Mouse (Mus musculus): ENCODE results near the gene Tmem108. TPM values are rescaled to one million over a fixed set of nuclear protein-coding genes. Genes with fewer than 3 reads are reported as not detected.

The Tmem108 gene
- polyA plus RNA-seq, 1 experiment from 2014 or later = 1.2 TPM

DNA sequence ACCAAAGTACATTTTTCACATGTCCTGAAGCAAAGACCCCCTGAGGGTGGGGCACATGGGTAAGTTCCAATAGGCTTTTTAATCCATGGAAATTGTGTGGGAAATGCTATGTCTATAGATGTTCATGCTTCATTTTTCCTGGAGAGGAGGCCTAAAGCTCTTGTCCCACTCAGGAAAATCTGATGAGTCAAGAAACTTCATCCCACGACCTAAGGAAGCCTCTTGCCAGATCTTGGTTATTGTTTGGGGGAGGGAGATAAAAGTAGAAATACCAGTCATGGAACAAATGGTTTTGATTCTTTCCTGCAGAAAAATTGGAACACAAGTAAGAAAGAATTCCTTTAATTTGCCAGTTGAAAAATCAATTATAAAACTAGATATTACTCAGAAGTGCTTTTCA is 16.5 kb upstream of the Tmem108 start:
- no peak overlapping the region for H3K9ac ChIP-seq (replicated peaks)
- DNase-seq (no peak), ATAC-seq (no peak)
- H3K27ac ChIP-seq (ENCODE audit: low read depth) = no peak overlapping the region
- H3K27me3 ChIP-seq (ENCODE audit: insufficient read depth, low read length) = no peaks in the 10 kb centered on the region
- H3K4me2 ChIP-seq (ENCODE audit: low read depth, low read length) = no peak overlapping the region
- WGBS (ENCODE audit: insufficient replicate concordance) = 44% methylated on average over 1 of the region's 1 CpGs
- H3K36me3 ChIP-seq (replicated peaks; ENCODE audit: insufficient read depth, low read length) = no peaks in the 10 kb centered on the region
- no peak overlapping the region for H3K4me3 ChIP-seq (ENCODE audit: low read depth, low read length)
- no peaks in the 10 kb centered on the region for H3K4me1 ChIP-seq (ENCODE audit: insufficient read depth)
- TF ChIP-seq CTCF (IDR thresholded peaks at IDR 0.05; ENCODE audit: low read depth) = no peak
- TF ChIP-seq EP300 (IDR thresholded peaks at IDR 0.05; ENCODE audit: low read depth) = no peak
- no peaks in the 10 kb centered on the region for H3K9me3 ChIP-seq (ENCODE audit: low read length)

DNA sequence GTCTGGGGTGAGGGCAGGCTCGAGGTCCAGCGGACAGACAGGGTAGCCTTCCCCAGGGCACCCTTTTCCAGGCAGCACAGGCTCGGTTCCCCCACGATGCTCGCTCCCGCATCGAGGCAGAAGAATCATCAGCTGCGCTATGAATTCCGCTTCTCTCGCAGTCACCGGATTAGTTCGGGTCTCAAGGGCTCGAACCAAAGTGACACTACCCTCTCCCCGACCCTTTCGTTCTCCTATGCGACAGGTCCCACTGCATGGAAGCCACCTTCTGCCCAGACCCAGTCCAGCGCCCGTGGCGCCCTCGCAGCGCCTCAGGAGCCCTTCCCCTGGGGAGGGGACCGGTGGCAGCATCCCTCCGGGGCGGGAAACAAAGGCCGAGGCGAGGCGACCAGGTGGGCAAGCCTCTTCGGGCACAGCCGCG is 476 bp downstream of the Tmem108 start:
- Histone ChIP-seq H3K9ac (replicated peaks) (peak overlapping the region; percentile 28), H3K9me3 (ENCODE audit: low read length) (no peaks in the 10 kb centered on the region), H3K4me1 (ENCODE audit: insufficient read depth) (peaks cover 11% of the 10 kb centered on the region; the same call in 1 of the 2 replicates), H3K4me3 (ENCODE audit: low read depth, low read length) (peak overlapping the region; percentile 52), H3K27ac (ENCODE audit: low read depth) (no peak overlapping the region), H3K4me2 (ENCODE audit: low read depth, low read length) (peak overlapping the region; percentile 78), H3K27me3 (ENCODE audit: insufficient read depth, low read length) (peaks cover 40% of the 10 kb centered on the region), H3K36me3 (replicated peaks; ENCODE audit: insufficient read depth, low read length) (no peaks in the 10 kb centered on the region)
- under 1% methylated on average over 29 of the region's 30 CpGs for WGBS (ENCODE audit: insufficient replicate concordance)
- ATAC-seq = peak; percentile 46; the same call in 1 of the 2 replicates
- TF ChIP-seq EP300 (IDR thresholded peaks at IDR 0.05; ENCODE audit: low read depth) = no peak
- TF ChIP-seq CTCF (IDR thresholded peaks at IDR 0.05; ENCODE audit: low read depth) = no peak
- no peak for DNase-seq

DNA sequence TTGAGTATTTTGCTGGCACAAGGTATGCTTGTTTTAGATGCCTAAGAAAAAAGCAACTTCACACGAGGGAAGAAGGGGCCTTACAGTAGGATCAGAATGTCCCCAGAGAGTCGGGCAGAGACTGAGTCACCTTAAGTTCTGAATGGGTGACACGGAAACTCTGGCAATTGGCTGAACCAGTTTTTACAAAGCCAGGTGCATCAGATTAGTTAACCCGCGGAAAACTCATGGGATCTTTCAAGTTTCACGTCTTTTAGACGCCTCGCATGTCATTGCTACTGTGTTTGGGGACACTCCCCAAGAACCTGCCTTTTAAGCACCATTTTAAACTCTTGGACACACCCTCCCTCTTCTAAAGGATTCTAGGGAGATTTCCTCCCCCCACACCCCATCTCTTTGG is 1.3 kb downstream of the Tmem108 start:
- Histone ChIP-seq H3K27ac (ENCODE audit: low read depth) (no peak overlapping the region), H3K4me2 (ENCODE audit: low read depth, low read length) (0 out of 2 replicates have a peak overlapping the region, but pooled peaks have one; percentile 78), H3K36me3 (replicated peaks; ENCODE audit: insufficient read depth, low read length) (no peaks in the 10 kb centered on the region), H3K9me3 (ENCODE audit: low read length) (no peaks in the 10 kb centered on the region), H3K27me3 (ENCODE audit: insufficient read depth, low read length) (peaks cover 40% of the 10 kb centered on the region), H3K4me3 (ENCODE audit: low read depth, low read length) (no peak overlapping the region), H3K4me1 (ENCODE audit: insufficient read depth) (peaks cover 11% of the 10 kb centered on the region; the same call in 1 of the 2 replicates), H3K9ac (replicated peaks) (no peak overlapping the region)
- WGBS (ENCODE audit: insufficient replicate concordance) = 28% methylated on average over 8 of the region's 8 CpGs
- TF ChIP-seq CTCF (IDR thresholded peaks at IDR 0.05; ENCODE audit: low read depth) (no peak), EP300 (IDR thresholded peaks at IDR 0.05; ENCODE audit: low read depth) (no peak)
- ATAC-seq (no peak), DNase-seq (no peak)

- Histone ChIP-seq H3K27me3 (ENCODE audit: insufficient read depth, low read length) (peaks cover 40% of the 10 kb centered on the region), H3K9me3 (ENCODE audit: low read length) (no peaks in the 10 kb centered on the region), H3K36me3 (replicated peaks; ENCODE audit: insufficient read depth, low read length) (no peaks in the 10 kb centered on the region), H3K9ac (replicated peaks) (no peak overlapping the region), H3K4me3 (ENCODE audit: low read depth, low read length) (no peak overlapping the region), H3K4me1 (ENCODE audit: insufficient read depth) (peaks cover 11% of the 10 kb centered on the region; the same call in 1 of the 2 replicates), H3K4me2 (ENCODE audit: low read depth, low read length) (no peak overlapping the region), H3K27ac (ENCODE audit: low read depth) (no peak overlapping the region)
- no peak for TF ChIP-seq EP300 (IDR thresholded peaks at IDR 0.05; ENCODE audit: low read depth)
- no peak for TF ChIP-seq CTCF (IDR thresholded peaks at IDR 0.05; ENCODE audit: low read depth)
- DNase-seq (no peak), ATAC-seq (no peak)
- 36% methylated on average over 9 of the region's 9 CpGs for WGBS (ENCODE audit: insufficient replicate concordance)
Observed at GRCm38 (mm10) chr9:103759829-103760228, 1.8 kb downstream of the Tmem108 start.

GRCm38 (mm10) chr9:103758930-103759695 is 2.5 kb downstream of the Tmem108 start:
- ATAC-seq = peak; percentile 46; the same call in 1 of the 2 replicates
- peaks cover 40% of the 10 kb centered on the region for H3K27me3 ChIP-seq (ENCODE audit: insufficient read depth, low read length)
- 22% methylated on average over 20 of the region's 20 CpGs for WGBS (ENCODE audit: insufficient replicate concordance)

GRCm38 (mm10) chr9:103758246-103758645 is 3.4 kb downstream of the Tmem108 start:
- Histone ChIP-seq H3K4me2 (ENCODE audit: low read depth, low read length) (no peak overlapping the region), H3K36me3 (replicated peaks; ENCODE audit: insufficient read depth, low read length) (no peaks in the 10 kb centered on the region), H3K27ac (ENCODE audit: low read depth) (no peak overlapping the region), H3K9ac (replicated peaks) (no peak overlapping the region), H3K27me3 (ENCODE audit: insufficient read depth, low read length) (peaks cover 40% of the 10 kb centered on the region), H3K9me3 (ENCODE audit: low read length) (no peaks in the 10 kb centered on the region), H3K4me1 (ENCODE audit: insufficient read depth) (peaks cover 11% of the 10 kb centered on the region; the same call in 1 of the 2 replicates), H3K4me3 (ENCODE audit: low read depth, low read length) (no peak overlapping the region)
- 74% methylated on average over 7 of the region's 7 CpGs for WGBS (ENCODE audit: insufficient replicate concordance)
- ATAC-seq = no peak
- DNase-seq = no peak
- TF ChIP-seq CTCF (IDR thresholded peaks at IDR 0.05; ENCODE audit: low read depth) = no peak

More at GRCm38 (mm10) chr9:103758930-103759695, 2.5 kb downstream of the Tmem108 start:
- no peak overlapping the region for H3K4me2 ChIP-seq (ENCODE audit: low read depth, low read length)
- TF ChIP-seq EP300 (IDR thresholded peaks at IDR 0.05; ENCODE audit: low read depth) (no peak), CTCF (IDR thresholded peaks at IDR 0.05; ENCODE audit: low read depth) (peak; percentile 90)
- no peak overlapping the region for H3K9ac ChIP-seq (replicated peaks)
- H3K27ac ChIP-seq (ENCODE audit: low read depth) = no peak overlapping the region
- H3K36me3 ChIP-seq (replicated peaks; ENCODE audit: insufficient read depth, low read length) = no peaks in the 10 kb centered on the region
- peak; percentile 79 for DNase-seq
- H3K4me1 ChIP-seq (ENCODE audit: insufficient read depth) = peaks cover 11% of the 10 kb centered on the region; the same call in 1 of the 2 replicates
- no peak overlapping the region for H3K4me3 ChIP-seq (ENCODE audit: low read depth, low read length)
- H3K9me3 ChIP-seq (ENCODE audit: low read length) = no peaks in the 10 kb centered on the region

Data from liver, postnatal 0 days (tissue).